Mouse (Mus musculus) spleen, adult 2 months (tissue): ENCODE results near the gene Fzr1. TPM values are rescaled to one million over a fixed set of nuclear protein-coding genes. Genes with fewer than 3 reads are reported as not detected.
A peak's percentile ranks its signal among the peaks of the same experiment; 100 is the strongest.

Experiments
- DNase-seq, 2 experiments: peaks; one replicate each; pipeline versions ENCODE4 v3.0.0 to v3.0.0-alpha.2; 2012 to 2021; ENCODE audit warnings: low spot score in 2 of 2, low read depth in 1 of 2
- H3K27ac ChIP-seq: fragments of 200-500 bp; 2 replicates; pipeline ENCODE4 v1.5.1; 2012; ENCODE audit warnings: low read length, inconsistent platforms; ENCODE audit not compliant: insufficient read depth
- H3K27me3 ChIP-seq: fragments of 200-500 bp; 2 replicates; pipeline ENCODE4 v1.6.1; 2012; ENCODE audit warnings: mild to moderate bottlenecking, moderate library complexity, low read length, inconsistent platforms; ENCODE audit not compliant: control insufficient read depth, insufficient read depth
- H3K36me3 ChIP-seq: fragments of 200-500 bp; 2 replicates; pipeline ENCODE4 v1.6.1; 2012; ENCODE audit warnings: mild to moderate bottlenecking, low read length, inconsistent platforms; ENCODE audit not compliant: control insufficient read depth, insufficient read depth
- H3K4me1 ChIP-seq: fragments of 200-500 bp; 2 replicates; pipeline ENCODE4 v1.6.1; 2011; ENCODE audit warnings: inconsistent platforms; ENCODE audit not compliant: control insufficient read depth, insufficient read depth, insufficient read length
- H3K4me3 ChIP-seq: fragments of 200-500 bp; 2 replicates; pipeline ENCODE4 v1.5.1; 2011; ENCODE audit warnings: mild to moderate bottlenecking, inconsistent platforms; ENCODE audit not compliant: insufficient read depth, insufficient read length; ENCODE audit errors: extremely low read depth
- CTCF ChIP-seq: fragments of 200-500 bp; IDR thresholded peaks from 2 replicates; pipeline ENCODE4 v1.5.1; 2011; ENCODE audit warnings: mild to moderate bottlenecking, inconsistent platforms; ENCODE audit not compliant: insufficient read depth, insufficient read length, insufficient replicate concordance; ENCODE audit errors: extremely low read depth
- POLR2A ChIP-seq: fragments of 200-500 bp; IDR thresholded peaks from 2 replicates; pipeline ENCODE4 v1.6.1; 2011; ENCODE audit warnings: low read depth, low read length, inconsistent platforms
- WGBS: fragments of 180-500 bp; shearing (Covaris S2); methylation state at CpG from one replicate; pipeline ENCODE4 v1.1.7; 2018; 5-methylcytosine and 5-hydroxymethylcytosine counted together
- polyA plus RNA-seq: library from polyadenylated mRNA; depleted of rRNA; stranded (reverse); fragments of >200 nt; gene quantifications from 2 replicates; pipeline ENCODE4 v1.2.3, GENCODE M21; 2012

Gene Fzr1
- polyA plus RNA-seq, 1 experiment = 127 TPM

- H3K27me3 ChIP-seq = no peaks in the 10 kb centered on the region
- 54% methylated on average over 6 of the region's 6 CpGs for WGBS
- TF ChIP-seq CTCF (no peak), POLR2A (no peak)
- H3K4me1 ChIP-seq = peaks cover 16% of the 10 kb centered on the region; the same call in 1 of the 2 replicates
- no peak for DNase-seq
- H3K27ac ChIP-seq = peak overlapping the region; percentile 0; the same call in 1 of the 2 replicates
- no peaks in the 10 kb centered on the region for H3K36me3 ChIP-seq
- H3K4me3 ChIP-seq = peak overlapping the region; percentile 85; the same call in 1 of the 2 replicates
These were observed 1.6 kb downstream of the Fzr1 start for GRCm38 (mm10) chr10:81376561-81377361.

- Histone ChIP-seq H3K4me3 (no peak overlapping the region), H3K27ac (no peak overlapping the region), H3K27me3 (no peaks in the 10 kb centered on the region), H3K36me3 (peaks cover 7% of the 10 kb centered on the region), H3K4me1 (peaks cover 16% of the 10 kb centered on the region; the same call in 1 of the 2 replicates)
- TF ChIP-seq POLR2A (no peak), CTCF (no peak)
- 97% methylated on average over 10 of the region's 10 CpGs for WGBS
- no peak for DNase-seq
These were observed 3.0 kb downstream of the Fzr1 start for GRCm38 (mm10) chr10:81375322-81375721.

- no peak for DNase-seq
- Histone ChIP-seq H3K27me3 (no peaks in the 10 kb centered on the region), H3K27ac (no peak overlapping the region), H3K36me3 (peaks cover 41% of the 10 kb centered on the region), H3K4me3 (no peak overlapping the region), H3K4me1 (no peaks in the 10 kb centered on the region; the same call in none of the 2 replicates)
- TF ChIP-seq POLR2A (no peak), CTCF (no peak)
- WGBS = 95% methylated on average over 6 of the region's 6 CpGs
These were observed 11.2 kb downstream of the Fzr1 start for GRCm38 (mm10) chr10:81367207-81367495.

DNA sequence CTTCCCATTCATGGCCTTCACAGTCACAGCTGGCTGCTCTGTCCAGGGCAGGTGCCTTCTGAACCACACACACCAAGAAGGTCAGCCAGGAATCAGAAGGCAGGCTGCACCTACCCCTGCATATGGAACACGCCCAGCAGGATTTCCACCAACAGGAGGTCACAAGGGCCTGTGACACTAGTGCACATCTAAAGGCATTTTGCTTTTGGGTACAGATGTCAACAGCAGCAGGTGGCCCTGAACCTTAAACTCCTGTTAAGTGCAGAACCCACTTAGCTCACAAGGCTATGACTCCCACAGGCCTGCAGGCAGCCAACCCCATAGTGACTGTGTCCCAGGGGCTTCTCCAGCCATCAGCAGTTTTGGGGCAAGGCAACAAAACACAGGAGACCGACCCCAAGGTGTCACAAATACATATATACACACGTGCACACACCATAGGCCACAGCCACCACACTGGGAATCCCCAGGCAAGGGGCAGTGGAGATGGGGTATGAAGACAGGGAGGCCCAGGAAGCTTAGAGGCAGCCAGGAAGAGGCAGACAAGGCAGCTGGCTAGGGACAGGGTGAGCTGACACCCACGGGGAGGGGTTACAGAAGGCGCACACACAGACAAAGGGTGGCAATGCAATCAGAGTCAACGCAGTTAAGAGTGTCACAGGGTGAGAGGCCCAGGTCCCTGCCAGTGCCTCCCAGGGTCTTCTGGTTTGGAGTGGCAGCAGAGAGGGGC, 11.7 kb downstream of the Fzr1 start:
- WGBS = 79% methylated on average over 6 of the region's 6 CpGs
- TF ChIP-seq POLR2A (no peak), CTCF (no peak)
- no peaks in the 10 kb centered on the region for H3K27me3 ChIP-seq
- DNase-seq = no peak
- no peak overlapping the region; the same call in 1 of the 2 replicates for H3K27ac ChIP-seq
- H3K36me3 ChIP-seq = peaks cover 41% of the 10 kb centered on the region
- no peak overlapping the region for H3K4me3 ChIP-seq
- H3K4me1 ChIP-seq = no peaks in the 10 kb centered on the region; the same call in none of the 2 replicates

DNA sequence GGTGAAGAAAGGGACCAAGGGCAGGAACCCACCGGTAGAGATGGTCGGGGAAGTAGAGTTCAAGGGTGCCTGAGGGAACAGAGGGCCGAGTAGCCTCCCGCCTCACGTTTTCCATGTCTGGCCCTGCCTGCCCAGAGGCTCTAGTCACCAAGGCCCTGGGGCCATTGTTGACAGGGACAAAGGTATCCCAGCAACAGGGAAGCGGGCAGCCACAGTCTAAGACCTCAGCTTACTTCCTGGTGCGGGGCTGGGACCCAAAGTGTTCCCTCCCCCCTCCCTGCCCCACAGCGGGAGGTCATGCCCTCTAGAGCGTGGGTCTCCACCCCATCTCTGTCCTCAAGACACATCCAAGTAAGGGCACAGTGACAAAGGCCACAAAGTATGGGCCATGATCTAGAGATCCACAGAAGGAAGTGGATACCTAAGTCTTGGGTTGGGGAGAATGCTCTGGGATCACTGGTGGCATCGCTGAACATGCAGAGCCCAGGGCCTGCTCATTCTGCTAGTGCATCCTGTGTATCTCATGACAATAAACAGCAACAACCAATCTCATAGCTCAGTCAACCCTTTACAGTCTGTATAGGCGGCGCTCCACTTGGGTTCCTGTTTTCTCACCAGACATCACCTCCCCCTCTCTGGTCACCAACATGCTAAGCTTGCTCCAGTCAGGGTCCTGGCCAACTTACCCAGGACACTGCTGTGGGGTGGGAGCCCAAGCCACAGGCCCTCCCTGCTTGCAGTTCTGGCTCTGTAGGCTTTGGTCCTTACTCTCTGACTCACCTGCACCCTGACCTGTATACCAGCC, 12.4 kb downstream of the Fzr1 start, which contains the start of gene 4930404N11Rik:
Gene 4930404N11Rik, minus strand, starts transcription at position 145 of the 805 bp plus-strand sequence.
- Histone ChIP-seq H3K4me1 (no peaks in the 10 kb centered on the region; the same call in none of the 2 replicates), H3K27me3 (no peaks in the 10 kb centered on the region), H3K36me3 (peaks cover 39% of the 10 kb centered on the region), H3K27ac (no peak within 1 kb of the TSS; the same call in 1 of the 2 replicates), H3K4me3 (no peak within 1 kb of the TSS)
- 52% methylated on average over 12 of the region's 12 CpGs for WGBS
- no peak for TF ChIP-seq CTCF
- no peak for TF ChIP-seq POLR2A
- DNase-seq = no peak

DNA sequence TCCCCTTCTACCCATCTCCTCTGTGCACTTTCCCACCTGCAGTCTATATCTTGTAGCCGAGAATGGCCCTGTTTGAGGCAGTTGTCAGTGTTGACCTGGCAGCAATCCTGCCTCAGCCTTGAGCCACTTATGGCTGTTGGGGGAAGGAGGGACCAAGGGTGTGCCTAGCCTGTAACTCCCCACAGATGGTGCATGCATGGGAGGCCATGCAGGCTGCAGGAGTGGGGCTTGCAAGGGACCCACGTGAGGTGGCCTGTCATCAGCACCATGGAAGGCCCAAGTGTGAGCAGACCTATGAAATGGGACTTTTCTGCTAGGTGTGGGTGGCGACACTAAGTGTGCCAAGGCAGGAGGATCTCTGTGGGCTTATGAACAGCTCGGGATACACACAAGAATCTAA, 13.2 kb downstream of the Fzr1 start:
- H3K4me1 ChIP-seq = no peaks in the 10 kb centered on the region; the same call in none of the 2 replicates
- peaks cover 31% of the 10 kb centered on the region for H3K36me3 ChIP-seq
- H3K27ac ChIP-seq = no peak overlapping the region
- TF ChIP-seq CTCF = no peak
- no peak for TF ChIP-seq POLR2A
- no peak overlapping the region for H3K4me3 ChIP-seq
- 64% methylated on average over 4 of the region's 4 CpGs for WGBS
- DNase-seq = no peak
- H3K27me3 ChIP-seq = no peaks in the 10 kb centered on the region
